Mouse (Mus musculus) liver, embryonic 13.5 days (tissue): ENCODE results near the gene Itga3. TPM values are rescaled to one million over a fixed set of nuclear protein-coding genes. Genes with fewer than 3 reads are reported as not detected.

Experiments
- ATAC-seq: fragments of 200-750 bp; cut with Nextera tagmentation; 2 replicates; pipeline ENCODE4 v1.8.0; 2017; ENCODE audit warnings: low read depth, mild to moderate bottlenecking, moderate number of reproducible peaks, moderate library complexity
- DNase-seq: peaks from one replicate; pipeline ENCODE4 v3.0.0; 2022
- H3K27ac ChIP-seq: fragments of 300-500 bp; sonication (generic); 2 replicates; pipeline ENCODE4 v1.5.1; 2015; ENCODE audit warnings: moderate library complexity, mild to moderate bottlenecking, inconsistent platforms
- H3K27me3 ChIP-seq: fragments of 300-500 bp; sonication (generic); 2 replicates; pipeline ENCODE4 v1.6.1; 2015; ENCODE audit warnings: mild to moderate bottlenecking, inconsistent platforms
- H3K36me3 ChIP-seq: fragments of 300-500 bp; sonication (generic); 2 replicates; pipeline ENCODE4 v1.6.1; 2015; ENCODE audit warnings: mild to moderate bottlenecking, inconsistent platforms
- H3K4me1 ChIP-seq: fragments of 300-500 bp; sonication (generic); replicated peaks from 2 replicates; pipeline ENCODE4 v1.6.1; 2015; ENCODE audit warnings: inconsistent platforms
- H3K4me2 ChIP-seq: fragments of 300-500 bp; sonication (generic); 2 replicates; pipeline ENCODE4 v1.6.1; 2015; ENCODE audit warnings: inconsistent platforms, mild to moderate bottlenecking, moderate library complexity
- H3K4me3 ChIP-seq: fragments of 300-500 bp; sonication (generic); replicated peaks from 2 replicates; pipeline ENCODE4 v1.5.1; 2015; ENCODE audit warnings: mild to moderate bottlenecking, inconsistent platforms
- H3K9ac ChIP-seq: fragments of 300-500 bp; sonication (generic); 2 replicates; pipeline ENCODE4 v1.6.1; 2015; ENCODE audit warnings: mild to moderate bottlenecking, inconsistent platforms
- H3K9me3 ChIP-seq: fragments of 300-500 bp; sonication (generic); replicated peaks from 2 replicates; pipeline ENCODE4 v1.6.1; 2016; ENCODE audit warnings: inconsistent platforms
- WGBS: fragments of 180-500 bp; shearing (Covaris S2); methylation state at CpG from one replicate; pipeline ENCODE4 v1.1.7; 2015; ENCODE audit not compliant: insufficient replicate concordance; 5-methylcytosine and 5-hydroxymethylcytosine counted together
- polyA plus RNA-seq: library from polyadenylated mRNA; unstranded; fragments of >200 nt; fragmentation: Nextera tagmentation; extraction: Ambion mirVana; gene quantifications from 2 replicates; pipeline ENCODE4 v1.2.1, GENCODE M21; 2015

Gene Itga3
- polyA plus RNA-seq, 1 experiment from 2014 or later, result 1.8 TPM

- H3K4me1 ChIP-seq, result peaks cover 79% of the 10 kb centered on the region
- peak within 1 kb of the TSS; percentile 83 for H3K4me2 ChIP-seq
- peak; percentile 67 for DNase-seq
- 0% methylated on average over 32 of the region's 32 CpGs for WGBS
- H3K4me3 ChIP-seq, result peak within 1 kb of the TSS; percentile 89
- H3K27me3 ChIP-seq, result peaks cover 3% of the 10 kb centered on the region; the same call in 1 of the 2 replicates
- H3K9me3 ChIP-seq, result no peaks in the 10 kb centered on the region
- H3K27ac ChIP-seq, result peak within 1 kb of the TSS; percentile 100
- peaks cover 34% of the 10 kb centered on the region for H3K36me3 ChIP-seq
- ATAC-seq, result peak; percentile 20
- H3K9ac ChIP-seq, result peak within 1 kb of the TSS; percentile 99
Observed at GRCm38 (mm10) chr11:95009629-95010014, 67.0 kb downstream of the Itga3 start, which contains the start of gene Samd14. Gene Samd14, plus strand, starts transcription at chr11:95009879.

GRCm38 (mm10) chr11:95008661-95009628 lies 67.7 kb downstream of the Itga3 start:
- ATAC-seq, result no peak
- peaks cover 79% of the 10 kb centered on the region for H3K4me1 ChIP-seq
- H3K9ac ChIP-seq, result peak overlapping the region; percentile 99
- H3K4me2 ChIP-seq, result peak overlapping the region; percentile 83
- H3K36me3 ChIP-seq, result peaks cover 30% of the 10 kb centered on the region
- no peaks in the 10 kb centered on the region for H3K9me3 ChIP-seq
- DNase-seq, result no peak
- peak overlapping the region; percentile 89 for H3K4me3 ChIP-seq
- 30% methylated on average over 15 of the region's 15 CpGs for WGBS
- H3K27ac ChIP-seq, result peak overlapping the region; percentile 100
- H3K27me3 ChIP-seq, result peaks cover 3% of the 10 kb centered on the region; the same call in 1 of the 2 replicates

- ATAC-seq (no peak), DNase-seq (no peak)
- H3K27me3 ChIP-seq, result peaks cover 3% of the 10 kb centered on the region; the same call in 1 of the 2 replicates
- peaks cover 31% of the 10 kb centered on the region for H3K36me3 ChIP-seq
- H3K9me3 ChIP-seq, result no peaks in the 10 kb centered on the region
- peak overlapping the region; percentile 56 for H3K4me3 ChIP-seq
- 9% methylated on average over 3 of the region's 3 CpGs for WGBS
- H3K9ac ChIP-seq, result peak overlapping the region; percentile 70
- peak overlapping the region; percentile 75 for H3K4me2 ChIP-seq
- H3K4me1 ChIP-seq, result peaks cover 80% of the 10 kb centered on the region
- H3K27ac ChIP-seq, result peak overlapping the region; percentile 100
Observed at GRCm38 (mm10) chr11:95007418-95007817, 69.2 kb downstream of the Itga3 start.

GRCm38 (mm10) chr11:95006525-95007219 lies 69.9 kb downstream of the Itga3 start:
- peaks cover 38% of the 10 kb centered on the region for H3K36me3 ChIP-seq
- peak overlapping the region; percentile 70 for H3K9ac ChIP-seq
- peaks cover 83% of the 10 kb centered on the region for H3K4me1 ChIP-seq
- H3K27me3 ChIP-seq, result peaks cover 3% of the 10 kb centered on the region; the same call in 1 of the 2 replicates
- peak overlapping the region; percentile 56 for H3K4me3 ChIP-seq
- 2% methylated on average over 27 of the region's 27 CpGs for WGBS
- DNase-seq (peak; percentile 79), ATAC-seq (peak; percentile 50)
- H3K27ac ChIP-seq, result peak overlapping the region; percentile 100
- H3K4me2 ChIP-seq, result peak overlapping the region; percentile 75
- H3K9me3 ChIP-seq, result no peaks in the 10 kb centered on the region

GRCm38 (mm10) chr11:95006038-95006437 lies 70.6 kb downstream of the Itga3 start:
- H3K9ac ChIP-seq, result peak overlapping the region; percentile 39; the same call in 1 of the 2 replicates
- no peaks in the 10 kb centered on the region for H3K9me3 ChIP-seq
- no peaks in the 10 kb centered on the region; the same call in 1 of the 2 replicates for H3K27me3 ChIP-seq
- peak overlapping the region; percentile 75 for H3K4me2 ChIP-seq
- H3K27ac ChIP-seq, result peak overlapping the region; percentile 100
- peak overlapping the region; percentile 56 for H3K4me3 ChIP-seq
- WGBS, result 31% methylated on average over 4 of the region's 4 CpGs
- ATAC-seq (no peak), DNase-seq (no peak)
- peaks cover 44% of the 10 kb centered on the region for H3K36me3 ChIP-seq
- peaks cover 86% of the 10 kb centered on the region for H3K4me1 ChIP-seq

- no peak for ATAC-seq
- DNase-seq, result no peak
- Histone ChIP-seq H3K9ac (peak overlapping the region; percentile 13; the same call in 1 of the 2 replicates), H3K4me2 (no peak overlapping the region), H3K4me1 (peaks cover 97% of the 10 kb centered on the region), H3K27ac (peak overlapping the region; percentile 44), H3K27me3 (no peaks in the 10 kb centered on the region), H3K9me3 (no peaks in the 10 kb centered on the region), H3K36me3 (peaks cover 55% of the 10 kb centered on the region), H3K4me3 (no peak overlapping the region)
- WGBS, result 86% methylated on average over 6 of the region's 6 CpGs
Observed at GRCm38 (mm10) chr11:95004937-95005198, 71.7 kb downstream of the Itga3 start.

GRCm38 (mm10) chr11:95004136-95004936 lies 72.3 kb downstream of the Itga3 start:
- Histone ChIP-seq H3K4me3 (no peak overlapping the region), H3K9ac (peak overlapping the region; percentile 22; the same call in 1 of the 2 replicates), H3K4me1 (peaks cover 99% of the 10 kb centered on the region), H3K27ac (peak overlapping the region; percentile 44), H3K27me3 (no peaks in the 10 kb centered on the region), H3K4me2 (no peak overlapping the region), H3K9me3 (no peaks in the 10 kb centered on the region), H3K36me3 (peaks cover 61% of the 10 kb centered on the region)
- 79% methylated on average over 12 of the region's 12 CpGs for WGBS
- ATAC-seq, result no peak
- no peak for DNase-seq

- peak overlapping the region; percentile 44; the same call in 1 of the 2 replicates for H3K27ac ChIP-seq
- H3K9ac ChIP-seq, result no peak overlapping the region
- no peak for DNase-seq
- no peaks in the 10 kb centered on the region for H3K9me3 ChIP-seq
- H3K4me3 ChIP-seq, result no peak overlapping the region
- no peak for ATAC-seq
- H3K36me3 ChIP-seq, result peaks cover 76% of the 10 kb centered on the region
- no peaks in the 10 kb centered on the region for H3K27me3 ChIP-seq
- H3K4me1 ChIP-seq, result peaks cover 99% of the 10 kb centered on the region
- H3K4me2 ChIP-seq, result no peak overlapping the region
- WGBS, result 87% methylated on average over 8 of the region's 8 CpGs
Observed at GRCm38 (mm10) chr11:95002705-95003104, 73.9 kb downstream of the Itga3 start.

GRCm38 (mm10) chr11:95001584-95002347 lies 74.8 kb downstream of the Itga3 start:
- peak overlapping the region; percentile 30; the same call in 1 of the 2 replicates for H3K9ac ChIP-seq
- no peaks in the 10 kb centered on the region for H3K9me3 ChIP-seq
- ATAC-seq (no peak), DNase-seq (no peak)
- H3K4me2 ChIP-seq, result no peak overlapping the region
- no peak overlapping the region for H3K4me3 ChIP-seq
- WGBS, result 86% methylated on average over 21 of the region's 21 CpGs
- peaks cover 84% of the 10 kb centered on the region for H3K36me3 ChIP-seq
- H3K27ac ChIP-seq, result peak overlapping the region; percentile 60
- no peaks in the 10 kb centered on the region for H3K27me3 ChIP-seq
- H3K4me1 ChIP-seq, result peaks cover 99% of the 10 kb centered on the region

- Histone ChIP-seq H3K27ac (peak overlapping the region; percentile 91), H3K9ac (peak overlapping the region; percentile 98), H3K36me3 (peaks cover 90% of the 10 kb centered on the region), H3K4me3 (peak overlapping the region; percentile 22), H3K9me3 (no peaks in the 10 kb centered on the region), H3K4me1 (peaks cover 99% of the 10 kb centered on the region), H3K27me3 (no peaks in the 10 kb centered on the region), H3K4me2 (peak overlapping the region; percentile 97)
- ATAC-seq (0 out of 2 replicates have a peak, but pooled peaks have one; percentile 21), DNase-seq (peak; percentile 70)
- WGBS, result 4% methylated on average over 8 of the region's 8 CpGs
Observed at GRCm38 (mm10) chr11:95001058-95001457, 75.5 kb downstream of the Itga3 start.
